Mouse (Mus musculus) C2C12 (cell line): ENCODE data around the gene Msmb. TPM values are rescaled to one million over a fixed set of nuclear protein-coding genes. Genes with fewer than 3 reads are reported as not detected.
A peak's percentile ranks its signal among the peaks of the same experiment; 100 is the strongest.

Experiments used
- H3K27me3 ChIP-seq: one replicate; pipeline ENCODE4 v1.6.1; 2011; ENCODE audit not compliant: control insufficient read depth, insufficient read depth, insufficient read length
- H3K36me3 ChIP-seq: one replicate; pipeline ENCODE4 v1.6.1; 2011; ENCODE audit not compliant: control insufficient read depth, insufficient read depth
- H3K4me3 ChIP-seq: one replicate; pipeline ENCODE4 v1.5.1; 2011; ENCODE audit warnings: mild to moderate bottlenecking, control low read depth; ENCODE audit not compliant: poor library complexity, insufficient read depth, severe bottlenecking
- H3K79me2 ChIP-seq: one replicate; pipeline ENCODE4 v1.6.1; 2011; ENCODE audit not compliant: control insufficient read depth, insufficient read depth
- H3K79me3 ChIP-seq: one replicate; pipeline ENCODE4 v1.6.1; 2011; ENCODE audit warnings: low read depth, control low read depth
- H3ac ChIP-seq: one replicate; pipeline ENCODE3; 2011; ENCODE audit warnings: low read depth; ENCODE audit not compliant: control insufficient read depth, insufficient read length
- CEBPB ChIP-seq: IDR thresholded peaks from one replicate; pipeline ENCODE4 v1.6.1; 2011; ENCODE audit warnings: low read depth, mild to moderate bottlenecking, control low read depth, moderate library complexity
- CTCF ChIP-seq: IDR thresholded peaks from one replicate; pipeline ENCODE4 v1.5.1; 2011; ENCODE audit not compliant: control insufficient read depth, insufficient read depth, insufficient read length
- FOSL1 ChIP-seq: IDR thresholded peaks from one replicate; pipeline ENCODE4 v1.8.0; 2011; ENCODE audit warnings: mild to moderate bottlenecking, low read length; ENCODE audit not compliant: poor library complexity, insufficient read depth, severe bottlenecking
- MAX ChIP-seq: IDR thresholded peaks from one replicate; pipeline ENCODE4 v1.6.1; 2011; ENCODE audit warnings: mild to moderate bottlenecking, control low read depth
- MYOD1 ChIP-seq: IDR thresholded peaks from one replicate; pipeline ENCODE4 v1.6.1; 2011; ENCODE audit warnings: low read depth; ENCODE audit not compliant: control insufficient read depth, insufficient read length
- MYOG ChIP-seq: IDR thresholded peaks from one replicate; pipeline ENCODE4 v1.6.1; 2011; ENCODE audit not compliant: control insufficient read depth, insufficient read length; ENCODE audit errors: extremely low read depth
- USF1 ChIP-seq: IDR thresholded peaks from one replicate; pipeline ENCODE4 v1.6.1; 2011; ENCODE audit warnings: low read depth, mild to moderate bottlenecking, control low read depth, moderate library complexity
- polyA plus RNA-seq: library from polyadenylated mRNA; unstranded; fragments of >200 nt; fragmentation: generic; extraction: Trizol; gene quantifications from one replicate; pipeline ENCODE4 v1.2.1, GENCODE M21; 2012; ENCODE audit warnings: missing spikeins

Gene Msmb
- polyA plus RNA-seq, 1 experiment, result not detected

- no peak for TF ChIP-seq CEBPB
- TF ChIP-seq USF1, result no peak
- TF ChIP-seq MYOD1, result no peak
- TF ChIP-seq CTCF, result no peak
- TF ChIP-seq MAX, result no peak
- H3K36me3 ChIP-seq, result no peaks in the 10 kb centered on the region
- peaks cover 4% of the 10 kb centered on the region for H3K27me3 ChIP-seq
- no peaks in the 10 kb centered on the region for H3K79me3 ChIP-seq
- H3K79me2 ChIP-seq, result no peaks in the 10 kb centered on the region
- no peak overlapping the region for H3ac ChIP-seq
- no peak overlapping the region for H3K4me3 ChIP-seq
Measured at GRCm38 (mm10) chr14:32146578-32146977, 4.8 kb downstream of the Msmb start.

- H3K79me3 ChIP-seq, result no peaks in the 10 kb centered on the region
- H3K36me3 ChIP-seq, result no peaks in the 10 kb centered on the region
- peaks cover 4% of the 10 kb centered on the region for H3K27me3 ChIP-seq
- H3K79me2 ChIP-seq, result no peaks in the 10 kb centered on the region
- TF ChIP-seq CEBPB (no peak), CTCF (no peak), USF1 (no peak), MYOG (no peak), MYOD1 (no peak), MAX (no peak), FOSL1 (no peak)
- H3ac ChIP-seq, result no peak overlapping the region
- H3K4me3 ChIP-seq, result no peak overlapping the region
Measured at GRCm38 (mm10) chr14:32150872-32151271, 9.0 kb downstream of the Msmb start.

DNA sequence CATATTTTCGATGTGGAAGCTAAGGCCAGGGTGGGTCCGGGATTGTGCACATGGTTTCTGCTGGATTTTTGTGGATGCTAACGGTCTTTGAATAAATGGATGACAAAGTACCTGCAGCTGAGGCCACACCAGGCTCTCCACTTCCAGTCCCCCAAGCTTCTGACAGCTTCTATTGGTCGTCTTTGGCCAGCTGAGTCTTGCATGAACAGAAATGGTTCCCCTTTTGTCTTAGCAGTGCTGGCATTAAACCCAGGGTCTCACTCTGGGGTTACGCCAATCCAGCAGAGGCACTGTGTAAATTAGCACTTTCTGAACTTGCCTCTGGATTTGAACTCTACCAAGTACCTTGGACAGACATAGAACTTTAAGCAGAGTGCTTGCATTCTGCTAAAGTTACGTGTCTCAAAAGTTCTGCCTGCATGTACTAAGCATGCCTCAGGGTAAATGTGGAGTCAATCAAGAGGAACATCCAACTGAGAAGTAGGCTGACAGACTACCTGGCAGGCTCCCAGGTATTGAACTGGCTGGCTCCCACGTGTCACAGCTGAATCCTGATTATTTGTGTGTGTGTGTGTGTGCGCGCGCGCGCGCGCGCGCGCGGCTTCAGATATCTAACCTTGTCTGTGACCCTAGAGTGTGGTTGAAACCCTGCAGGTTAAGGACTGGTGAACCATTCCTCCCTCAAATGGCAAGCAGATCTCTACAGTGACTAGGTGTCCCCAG, 10.6 kb downstream of the Msmb start:
- Histone ChIP-seq H3K36me3 (no peaks in the 10 kb centered on the region), H3ac (no peak overlapping the region), H3K79me2 (no peaks in the 10 kb centered on the region), H3K79me3 (no peaks in the 10 kb centered on the region), H3K27me3 (peaks cover 4% of the 10 kb centered on the region), H3K4me3 (no peak overlapping the region)
- TF ChIP-seq MAX, result no peak
- TF ChIP-seq CTCF, result no peak
- no peak for TF ChIP-seq CEBPB
- no peak for TF ChIP-seq MYOD1
- TF ChIP-seq USF1, result no peak
- no peak for TF ChIP-seq FOSL1
- no peak for TF ChIP-seq MYOG

- Histone ChIP-seq H3K27me3 (peaks cover 4% of the 10 kb centered on the region), H3K4me3 (no peak overlapping the region), H3K79me2 (no peaks in the 10 kb centered on the region), H3K36me3 (no peaks in the 10 kb centered on the region), H3ac (no peak overlapping the region), H3K79me3 (no peaks in the 10 kb centered on the region)
- TF ChIP-seq MAX (no peak), MYOD1 (no peak), CTCF (no peak), FOSL1 (no peak), CEBPB (no peak), MYOG (no peak), USF1 (no peak)
Measured at GRCm38 (mm10) chr14:32153156-32153555, 11.3 kb downstream of the Msmb start.

GRCm38 (mm10) chr14:32154758-32155157, 12.9 kb downstream of the Msmb start:
- H3K79me2 ChIP-seq, result no peaks in the 10 kb centered on the region
- TF ChIP-seq MYOG (no peak), USF1 (no peak), FOSL1 (no peak), CTCF (no peak), CEBPB (no peak), MAX (no peak), MYOD1 (no peak)
- no peaks in the 10 kb centered on the region for H3K36me3 ChIP-seq
- H3K27me3 ChIP-seq, result no peaks in the 10 kb centered on the region
- no peak overlapping the region for H3K4me3 ChIP-seq
- no peaks in the 10 kb centered on the region for H3K79me3 ChIP-seq
- no peak overlapping the region for H3ac ChIP-seq

GRCm38 (mm10) chr14:32159150-32159670, 17.4 kb downstream of the Msmb start:
- no peaks in the 10 kb centered on the region for H3K27me3 ChIP-seq
- H3ac ChIP-seq, result no peak overlapping the region
- TF ChIP-seq MAX, result peak; percentile 9
- no peak for TF ChIP-seq USF1
- no peak for TF ChIP-seq CTCF
- no peak for TF ChIP-seq FOSL1
- TF ChIP-seq MYOG, result no peak
- H3K79me3 ChIP-seq, result peaks cover 39% of the 10 kb centered on the region
- H3K36me3 ChIP-seq, result no peaks in the 10 kb centered on the region
- peak overlapping the region; percentile 74 for H3K4me3 ChIP-seq
- peaks cover 43% of the 10 kb centered on the region for H3K79me2 ChIP-seq
